Mouse (Mus musculus): ENCODE data around the gene Adgrf3.

DNA sequence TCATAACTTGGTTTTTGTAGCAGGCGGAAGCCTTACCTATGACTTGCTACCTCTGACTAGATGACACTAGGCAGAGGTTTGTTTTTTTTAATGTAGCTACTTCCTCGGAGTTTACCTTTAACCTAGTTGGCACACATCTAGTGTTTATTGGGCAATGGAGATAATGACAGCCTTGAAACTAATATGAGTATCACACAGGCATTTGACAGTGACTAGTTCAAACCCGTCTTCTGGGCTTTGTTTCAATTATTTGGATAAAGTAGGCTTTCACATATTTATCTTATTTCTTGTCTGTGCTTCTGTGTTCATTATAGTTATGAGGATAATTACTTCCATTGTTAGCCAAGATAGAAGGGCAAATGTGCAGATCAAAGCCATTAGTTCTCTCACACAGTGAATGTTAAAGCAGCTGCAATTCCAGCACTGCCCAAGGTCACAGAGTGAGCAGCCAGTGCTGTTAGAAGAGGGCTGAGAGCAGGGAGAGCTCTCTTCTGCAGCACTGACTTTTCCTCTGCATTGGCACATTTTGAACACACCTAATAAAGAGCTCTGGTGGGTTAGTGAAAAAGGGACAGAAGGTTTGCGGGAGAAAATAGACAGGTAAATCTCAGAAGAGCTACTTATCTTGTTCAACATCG is 35.1 kb downstream of the Adgrf3 start:
- TF ChIP-seq POLR2A (IDR thresholded peaks at IDR 0.05; ENCODE audit: insufficient read length, low read depth), result no peak
- TF ChIP-seq MAX (IDR thresholded peaks at IDR 0.05; ENCODE audit: low read depth), result no peak
- TF ChIP-seq TCF12 (IDR thresholded peaks at IDR 0.05; ENCODE audit: insufficient read depth, poor library complexity, severe bottlenecking), result no peak

All from myocyte (in vitro differentiated cells).